Mouse (Mus musculus) heart, postnatal 0 days (tissue): ENCODE results near the gene Med13l.

Experiments
- CTCF ChIP-seq: IDR thresholded peaks from 2 replicates; pipeline ENCODE4 v1.5.1; 2016; ENCODE audit warnings: antibody characterized with exemption, control low read depth, low read depth
- EP300 ChIP-seq: IDR thresholded peaks from 2 replicates; pipeline ENCODE4 v1.6.1; 2016; ENCODE audit warnings: antibody characterized with exemption, low read depth

DNA sequence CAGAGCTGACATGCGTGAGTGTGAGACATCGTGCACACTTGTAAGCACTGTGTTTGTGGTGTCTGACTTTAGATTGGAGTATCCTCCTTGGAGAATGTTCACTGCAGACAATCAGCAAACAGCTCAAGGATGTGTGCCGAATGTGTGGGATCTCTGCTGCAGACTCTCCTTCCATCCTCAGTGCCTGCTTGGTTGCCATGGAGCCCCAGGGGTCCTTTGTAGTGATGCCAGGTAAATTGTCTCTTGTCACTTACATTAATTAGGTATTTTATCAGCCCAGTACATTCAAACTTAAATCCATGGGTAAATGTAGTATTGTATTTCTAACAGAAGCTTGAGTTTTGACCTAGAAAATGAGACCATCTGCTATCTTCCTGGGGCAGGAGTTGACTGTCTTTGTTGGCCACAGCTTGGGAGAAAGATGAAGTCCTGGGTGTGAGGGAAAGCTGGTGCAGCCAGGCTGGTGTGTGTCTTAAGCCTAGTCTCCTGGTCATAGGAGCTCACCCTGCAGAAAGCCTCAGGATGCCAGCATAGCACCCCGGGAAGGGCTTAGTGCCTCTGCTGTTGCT, 193.8 kb downstream of the Med13l start:
- TF ChIP-seq CTCF, result no peak
- TF ChIP-seq EP300, result no peak
